Mouse (Mus musculus) adrenal gland, adult 18-20 months (tissue): ENCODE data around the gene Rrbp1. TPM values are rescaled to one million over a fixed set of nuclear protein-coding genes. Genes with fewer than 3 reads are reported as not detected.
A peak's percentile ranks its signal among the peaks of the same experiment; 100 is the strongest.

Experiments used
- DNase-seq, 2 experiments: peaks; one replicate each; pipeline ENCODE4 v3.0.0; 2021 to 2022; ENCODE audit warnings: low spot score in 2 of 2
- total RNA-seq, 2 experiments: library from RNA; stranded (reverse); gene quantifications; 1 replicate in 1 of 2; 2 replicates in 1 of 2; pipeline ENCODE4 v1.2.3; 2021

Rrbp1 gene
- total RNA-seq, 2 experiments from 2014 or later = 152 to 176 TPM

DNA sequence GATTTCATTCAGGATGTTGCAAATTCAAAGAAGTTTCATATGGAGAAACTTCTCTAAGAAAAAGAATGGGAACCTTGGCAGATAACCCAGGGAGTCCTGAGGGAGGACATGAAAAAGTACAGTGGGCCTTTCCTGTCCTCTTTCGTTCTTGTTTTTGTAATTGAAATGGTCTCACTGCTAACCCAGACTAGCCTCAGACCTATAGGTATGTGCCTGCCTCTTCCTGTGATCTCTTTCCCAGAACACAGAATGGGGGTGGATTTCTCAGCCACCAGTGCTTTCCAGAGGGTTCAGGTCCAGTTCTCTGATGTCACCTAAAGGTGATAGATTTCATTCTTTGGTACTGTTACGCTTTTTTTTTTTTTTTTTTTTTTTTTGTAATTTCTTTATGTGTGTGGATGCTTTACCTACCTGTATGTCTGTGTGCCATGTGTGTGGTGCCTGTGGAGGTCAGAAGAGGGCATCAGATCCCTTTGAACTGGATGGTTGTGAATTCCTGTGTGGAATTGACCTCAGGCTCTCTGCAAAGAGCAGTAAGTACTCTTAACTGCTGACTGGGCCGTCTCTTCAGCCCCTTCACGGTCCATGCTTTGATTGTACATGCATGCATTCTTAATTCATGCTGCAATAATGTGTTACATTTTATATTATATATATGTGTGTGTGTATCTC, 92.1 kb downstream of the Rrbp1 start:
- DNase-seq = no peak

DNA sequence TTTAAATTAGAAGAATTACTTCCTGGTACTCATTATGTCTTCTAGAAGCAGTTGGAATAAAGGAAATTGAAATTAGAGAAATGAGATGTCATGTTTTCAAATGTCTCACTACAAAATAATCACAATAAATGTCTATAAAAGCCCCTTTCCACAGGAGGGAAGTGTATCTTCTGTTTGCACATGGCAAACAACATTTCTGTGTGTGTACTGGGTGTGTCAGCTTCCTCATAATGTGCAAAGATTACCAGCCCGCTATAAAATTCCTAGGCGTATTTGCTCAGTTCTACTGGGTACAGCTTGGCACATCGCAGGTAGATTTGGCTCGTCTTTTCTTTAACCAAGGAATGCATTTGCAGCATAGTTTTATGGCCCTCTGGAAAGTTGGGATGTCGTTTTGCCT, 93.4 kb downstream of the Rrbp1 start:
- DNase-seq = no peak

DNA sequence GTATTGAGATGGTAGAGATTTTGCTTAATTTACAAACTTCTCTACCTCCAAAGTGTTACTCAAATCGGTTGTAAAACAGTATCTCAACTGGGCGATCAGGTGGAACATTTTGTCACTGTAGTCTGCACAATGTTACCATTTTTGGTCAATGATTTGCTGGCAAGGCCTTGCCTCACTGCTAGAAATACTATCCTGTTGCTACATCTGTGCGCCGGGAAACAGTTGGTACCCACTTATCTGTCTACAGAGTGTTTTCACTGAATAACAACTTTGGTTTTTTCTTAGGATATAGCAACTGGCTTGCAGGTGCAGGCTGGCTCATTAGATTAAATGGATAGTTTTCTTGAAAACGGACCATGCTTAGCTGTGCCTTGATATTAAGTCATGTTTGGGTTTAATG, 94.8 kb downstream of the Rrbp1 start:
- no peak for DNase-seq

DNA sequence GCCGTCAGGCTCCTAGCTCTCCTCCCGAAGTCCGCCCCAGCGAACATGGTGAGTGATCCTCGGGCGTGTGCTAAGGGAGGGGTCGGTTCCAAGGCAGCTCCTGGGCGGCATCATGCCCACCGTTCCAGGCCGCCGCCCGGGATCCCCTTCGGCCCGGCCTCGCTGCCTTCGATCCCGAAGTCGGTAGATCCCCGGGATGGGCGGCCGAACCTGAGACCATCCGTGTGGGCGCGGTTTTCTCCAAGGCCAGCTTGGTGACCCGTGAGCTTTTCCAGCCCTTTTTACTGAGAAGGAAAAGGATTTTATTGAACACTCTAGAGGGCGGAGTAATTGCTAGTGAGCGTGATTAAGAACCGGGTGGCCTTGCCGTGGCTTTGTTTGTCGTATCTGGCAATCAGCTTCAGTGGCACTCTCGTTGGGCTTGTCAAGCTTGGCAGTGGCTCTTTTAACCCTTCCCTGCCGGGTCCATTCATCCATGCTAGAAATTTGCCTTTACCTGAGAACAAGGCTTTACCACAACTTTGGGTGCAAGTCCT, 95.4 kb downstream of the Rrbp1 start:
- DNase-seq = no peak

DNA sequence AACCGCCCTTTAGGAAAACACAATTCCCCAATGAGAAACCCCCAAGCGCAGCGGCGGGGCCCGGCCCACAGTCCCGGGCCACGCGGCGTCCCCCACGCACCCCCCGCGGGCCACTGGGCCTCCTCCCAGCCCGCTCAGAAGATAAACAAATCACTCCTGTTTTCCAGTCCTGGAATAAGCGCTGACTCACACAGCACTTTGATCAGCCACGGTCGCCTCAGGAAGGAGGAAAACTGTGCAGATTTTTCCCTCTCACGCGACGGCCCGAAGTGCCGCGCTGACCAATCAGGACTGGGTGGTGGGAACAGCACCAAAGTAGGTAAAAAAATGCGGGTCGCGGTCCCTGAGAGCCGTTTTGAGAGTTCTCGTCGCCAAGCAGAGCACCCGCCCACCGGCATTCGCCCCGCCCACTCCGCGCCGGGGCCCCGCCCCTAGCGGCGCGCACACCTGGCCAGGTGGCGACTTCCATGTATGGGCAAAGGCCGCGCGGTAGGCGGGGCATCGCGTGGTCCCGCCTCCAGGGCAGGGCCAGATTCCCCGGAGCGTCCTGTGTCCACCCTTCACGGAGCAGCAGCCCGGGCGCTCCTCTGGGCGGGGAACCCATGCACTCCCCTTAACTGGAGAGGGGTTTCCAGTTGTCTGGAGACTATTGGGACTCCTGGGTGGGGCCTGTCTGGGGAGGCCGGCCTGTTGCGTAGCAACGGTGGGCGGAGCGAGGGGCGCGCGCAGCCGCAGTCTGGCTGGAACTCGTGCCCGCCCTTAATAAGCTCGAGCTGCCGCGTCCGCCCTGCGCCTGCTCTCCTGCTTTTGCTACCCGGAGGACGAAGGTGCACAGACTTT, 96.1 kb downstream of the Rrbp1 start, which contains the start of gene Dstn:
Gene Dstn (plus strand): TSS at position 561 of the 840 bp plus-strand sequence.
- peak; percentile 98 to 99 for DNase-seq

DNA sequence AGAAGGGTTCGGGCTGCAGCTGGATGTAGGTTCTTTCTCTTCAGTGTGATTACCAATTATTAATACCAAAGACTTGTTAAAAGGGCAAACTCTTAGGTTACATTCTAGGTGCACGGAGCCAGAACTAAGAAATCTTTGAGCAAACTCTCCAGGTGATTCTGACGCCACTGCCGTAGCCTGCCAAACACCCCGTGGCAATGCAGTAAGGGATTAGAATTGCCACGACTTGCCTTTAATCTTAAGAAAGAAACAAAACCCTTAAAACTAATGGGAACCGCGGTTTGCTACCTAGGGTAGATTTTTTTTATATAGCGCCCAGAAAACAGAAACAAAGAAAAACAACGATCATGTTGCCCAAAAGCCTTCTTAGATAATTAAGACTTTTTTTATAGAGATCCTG, 96.8 kb downstream of the Rrbp1 start:
- no peak for DNase-seq

DNA sequence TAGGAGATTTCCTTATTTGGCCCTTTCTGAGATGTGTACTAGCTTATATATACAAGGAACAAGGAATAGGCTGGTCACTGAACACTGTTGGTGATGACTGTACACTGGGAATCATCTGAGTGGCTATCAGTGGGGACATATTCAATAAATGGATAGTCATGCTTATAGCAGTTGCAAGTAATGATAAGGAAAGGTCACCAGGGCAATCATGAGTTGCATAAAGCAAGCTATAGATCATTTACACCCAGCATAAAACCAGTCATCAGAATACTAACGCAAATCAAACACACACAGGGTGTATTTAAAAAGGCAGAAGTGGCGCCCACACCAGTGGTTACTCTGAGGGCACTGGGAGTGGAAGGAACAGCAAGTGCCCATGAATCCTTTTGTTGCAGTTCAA, 98.9 kb downstream of the Rrbp1 start:
- no peak for DNase-seq

DNA sequence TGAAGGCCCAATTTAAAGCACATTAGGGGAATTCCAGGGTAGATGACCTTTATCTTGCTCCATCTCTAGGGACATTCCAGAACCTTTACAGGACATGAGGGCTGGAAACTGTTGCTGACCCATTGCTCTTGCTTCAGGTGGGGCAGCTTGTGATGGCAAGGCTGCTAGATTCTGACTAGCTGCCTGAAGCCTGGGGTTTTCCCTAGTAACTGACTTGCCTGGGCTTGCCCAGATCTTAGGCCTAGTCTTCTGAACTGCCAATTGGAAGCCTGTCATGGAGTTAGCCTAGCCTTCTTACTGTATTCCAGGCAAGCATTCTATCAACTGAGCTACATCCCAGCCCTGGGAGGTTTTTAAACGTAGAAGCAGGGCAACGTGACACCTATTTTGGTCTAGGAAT, 101.8 kb downstream of the Rrbp1 start:
- no peak for DNase-seq

DNA sequence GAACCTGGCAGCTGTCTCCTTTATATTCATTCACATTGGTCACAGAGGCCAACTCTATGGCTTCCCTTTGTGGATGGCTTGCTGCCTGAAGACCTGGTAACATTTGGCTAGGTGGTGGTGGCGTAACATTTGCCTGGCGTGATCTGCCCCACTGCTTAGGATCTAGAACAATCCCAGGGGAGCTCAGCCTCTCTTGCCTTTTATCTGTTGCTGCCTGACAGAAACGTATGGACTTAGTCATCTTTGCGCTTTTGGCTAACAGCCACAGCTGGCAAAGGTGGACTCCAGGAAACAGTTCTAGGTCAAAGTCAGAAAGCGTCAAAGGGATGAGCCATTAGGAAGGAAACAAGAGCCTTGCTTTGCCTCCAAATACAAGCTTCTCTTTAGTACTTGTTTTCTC, 106.2 kb downstream of the Rrbp1 start:
- DNase-seq = peak; percentile 34 to 57

DNA sequence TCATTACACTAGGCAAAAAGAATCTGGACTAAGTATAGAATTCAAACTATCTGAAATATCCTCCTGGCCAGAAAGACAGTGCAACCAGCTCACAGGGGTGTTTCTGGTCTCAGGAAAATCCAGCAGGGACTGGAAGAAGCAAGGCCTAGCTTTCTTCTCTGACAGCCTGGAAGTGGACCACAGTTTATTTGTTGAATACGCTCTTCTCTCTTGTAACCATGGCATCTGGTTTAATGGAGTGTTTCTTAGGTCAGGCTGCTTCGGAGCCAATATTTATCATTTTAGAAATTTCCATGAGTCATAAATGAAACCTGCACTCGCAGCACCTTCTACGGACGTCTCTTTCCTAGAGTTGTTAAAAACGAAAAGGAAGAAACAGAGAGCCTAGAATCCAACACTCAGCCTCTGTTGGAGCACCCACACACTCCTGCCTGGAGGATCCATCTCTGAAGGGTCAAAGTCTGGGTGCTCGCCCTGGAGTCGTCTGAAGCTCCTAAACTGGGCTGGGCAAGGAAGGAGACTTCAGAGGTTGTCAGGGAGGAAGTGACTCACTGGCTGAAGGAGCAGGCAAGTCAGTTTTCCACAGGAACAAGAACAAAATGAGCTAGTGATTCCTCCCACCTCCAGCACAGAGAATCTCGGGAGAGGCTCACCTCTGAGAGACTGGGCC, 107.6 kb downstream of the Rrbp1 start:
- DNase-seq = peak in 1 of 2 experiments; percentile 36

DNA sequence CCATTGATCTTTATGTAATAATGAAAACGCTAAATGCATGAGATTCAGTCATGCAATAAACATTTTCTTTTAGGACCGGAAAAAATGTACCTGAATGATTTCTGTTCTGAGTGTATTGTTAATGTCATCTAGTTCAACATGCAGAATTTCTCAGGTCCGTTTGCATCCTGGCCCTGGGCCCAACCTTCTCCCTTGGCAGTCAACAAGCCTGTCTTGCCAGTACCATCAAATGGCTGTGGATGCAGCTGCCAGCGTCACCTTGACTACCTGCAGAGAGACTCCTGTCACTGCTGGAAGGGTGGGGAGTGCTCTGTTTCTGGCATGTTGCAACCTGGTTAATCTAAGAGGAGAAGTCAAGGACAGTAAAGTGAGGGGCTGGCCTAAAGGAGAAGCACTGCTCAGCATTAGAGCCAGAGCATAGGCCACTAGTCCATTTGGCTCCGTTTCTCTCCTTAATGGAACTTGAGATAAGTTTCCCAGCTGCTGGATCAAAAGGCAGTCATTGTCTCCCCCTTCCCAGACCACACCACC, 110.2 kb downstream of the Rrbp1 start:
- no peak for DNase-seq

DNA sequence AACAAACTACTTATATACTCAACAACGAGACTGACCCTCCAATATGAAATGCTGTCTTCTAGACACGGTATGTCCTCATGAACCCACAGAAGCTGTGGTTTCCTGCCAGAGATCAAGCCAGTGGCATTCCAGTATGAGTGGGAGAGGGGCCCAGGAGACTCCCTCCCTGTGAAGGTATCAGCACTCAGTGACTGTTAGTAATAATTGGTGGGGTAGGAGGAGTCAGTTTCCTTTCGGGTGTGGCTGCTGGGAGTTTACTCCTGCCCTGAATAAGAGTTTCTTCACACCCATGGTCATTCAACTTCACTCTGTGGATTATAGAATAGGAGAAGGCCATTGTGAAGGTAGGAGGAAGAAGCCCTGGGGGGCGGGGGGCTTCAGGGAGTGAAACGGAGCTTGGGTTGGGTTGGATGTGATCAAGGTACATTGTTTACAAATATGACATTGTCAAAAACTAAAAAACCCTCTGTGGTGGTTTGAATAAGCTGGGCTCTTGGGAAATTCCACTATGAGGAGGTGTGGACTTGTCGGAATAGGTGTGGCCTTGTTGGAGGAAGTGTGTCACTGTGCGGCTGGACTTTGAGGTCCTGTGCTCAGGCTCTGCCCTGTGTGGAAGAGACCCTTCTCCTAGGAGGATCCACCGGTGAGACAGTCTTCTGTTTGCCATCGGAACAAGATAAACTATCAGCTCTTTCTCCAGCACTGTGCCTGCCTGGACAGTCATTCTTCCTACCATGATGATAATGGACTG, 111.4 kb downstream of the Rrbp1 start:
- DNase-seq = no peak

Other genes with a start within 250 kb of the Rrbp1 start
- under 1 TPM; 0.36 to 0.51 TPM for gene Bfsp1, start 148.1 kb downstream of the Rrbp1 start, total RNA-seq
- gene Dstn, start 95.9 kb downstream of the Rrbp1 start, total RNA-seq = 100 to 1,000 TPM; 183 to 264 TPM
- not detected for gene Banf2, start 21.8 kb upstream of the Rrbp1 start, total RNA-seq